Mouse (Mus musculus) gastrocnemius, adult 8-10 months (tissue): ENCODE results near the gene Zbtb42. TPM values are rescaled to one million over a fixed set of nuclear protein-coding genes. Genes with fewer than 3 reads are reported as not detected.

Experiments
- DNase-seq, 2 experiments: peaks; one replicate each; pipeline ENCODE4 v3.0.0; 2022; ENCODE audit warnings: low spot score in 2 of 2
- total RNA-seq, 4 experiments: library from RNA; stranded (reverse); gene quantifications; 2 replicates each; pipeline ENCODE4 v1.2.4; 2022

Zbtb42 gene
- total RNA-seq = under 1 TPM; 0.48 to 0.90 (median 0.58) TPM

GRCm38 (mm10) chr12:112678555-112679026, at the start of gene Zbtb42:
Zbtb42 (plus strand) TSS chr12:112678828.
- DNase-seq = peak in 1 of 2 experiments; percentile 49

- peak; percentile 77 to 85 for DNase-seq
These were observed 49.5 kb upstream of the Zbtb42 start for GRCm38 (mm10) chr12:112628928-112629721.

DNA sequence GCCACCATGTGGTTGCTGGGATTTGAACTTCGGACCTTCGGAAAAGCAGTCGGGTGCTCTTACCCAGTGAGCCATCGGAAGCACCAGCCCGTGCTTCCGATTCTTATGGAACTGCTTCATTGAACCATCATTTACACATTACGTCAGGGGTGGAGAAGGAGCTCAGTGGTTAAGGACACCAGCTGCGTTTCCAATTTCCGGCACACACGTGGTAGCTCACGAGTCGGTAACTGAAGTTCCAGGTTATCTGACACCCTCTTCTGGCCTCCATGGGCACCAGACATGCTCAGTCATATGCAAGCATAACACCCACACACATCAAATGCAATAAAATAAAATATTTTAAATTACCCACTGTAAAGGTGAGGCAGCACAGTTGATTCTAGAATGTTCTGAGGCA, 48.6 kb upstream of the Zbtb42 start:
- peak; percentile 38 to 64 for DNase-seq

GRCm38 (mm10) chr12:112630796-112631195, 47.8 kb upstream of the Zbtb42 start:
- DNase-seq = no peak

DNA sequence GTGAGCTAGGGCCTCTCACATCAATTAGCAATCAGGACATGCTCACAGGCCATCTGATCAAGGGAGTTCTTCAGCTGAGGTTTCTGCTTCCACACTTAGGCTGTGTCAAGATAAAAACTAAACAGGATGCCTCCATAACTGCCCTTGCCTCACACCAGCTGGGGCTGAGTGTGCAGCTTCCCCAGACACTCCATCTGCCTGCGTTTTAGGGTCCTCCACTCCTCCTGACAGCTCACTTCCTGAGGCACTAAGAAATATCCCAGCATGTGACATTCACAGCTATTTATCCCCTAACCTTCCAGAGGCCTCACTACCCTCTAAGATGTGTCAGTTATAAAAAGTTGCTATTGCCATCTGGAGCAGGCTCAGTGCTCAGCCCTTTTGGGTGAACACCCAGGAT, 47.2 kb upstream of the Zbtb42 start:
- DNase-seq = no peak

DNA sequence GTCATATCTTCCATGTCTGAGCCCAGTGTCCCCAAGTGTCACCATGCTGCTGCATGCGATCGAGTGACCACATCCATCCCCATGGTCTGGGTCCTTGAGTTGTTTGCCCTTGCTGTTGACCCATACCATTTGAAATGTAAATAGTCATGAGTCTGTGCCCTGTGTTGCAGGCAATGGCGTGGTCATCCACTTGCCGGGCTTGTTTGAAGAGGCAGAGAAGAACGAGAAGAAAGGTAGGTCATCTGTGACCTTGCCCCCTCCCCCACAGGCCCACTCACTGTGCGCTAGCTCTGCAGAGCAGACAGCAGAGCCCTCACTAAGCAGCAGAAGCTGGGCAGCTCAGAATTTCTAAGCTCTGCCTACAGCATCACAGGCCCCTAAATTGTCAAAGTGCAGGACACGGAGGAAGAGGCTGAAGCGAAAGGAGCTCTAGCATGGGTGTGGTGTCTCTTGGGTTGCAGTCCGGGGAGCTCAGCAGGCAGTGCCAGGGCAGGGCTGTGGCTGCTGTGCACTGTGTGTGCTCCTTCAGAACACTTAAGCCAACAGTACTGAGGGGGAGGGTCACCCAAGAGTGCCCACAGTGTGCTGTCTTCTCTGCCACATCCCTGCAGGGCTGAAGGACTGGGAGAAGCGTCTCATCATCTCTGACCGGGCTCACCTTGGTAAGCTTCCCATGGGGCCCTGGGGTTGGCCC, 46.4 kb upstream of the Zbtb42 start:
- no peak for DNase-seq

- no peak for DNase-seq
These were observed 45.7 kb upstream of the Zbtb42 start for GRCm38 (mm10) chr12:112632907-112633306.

DNA sequence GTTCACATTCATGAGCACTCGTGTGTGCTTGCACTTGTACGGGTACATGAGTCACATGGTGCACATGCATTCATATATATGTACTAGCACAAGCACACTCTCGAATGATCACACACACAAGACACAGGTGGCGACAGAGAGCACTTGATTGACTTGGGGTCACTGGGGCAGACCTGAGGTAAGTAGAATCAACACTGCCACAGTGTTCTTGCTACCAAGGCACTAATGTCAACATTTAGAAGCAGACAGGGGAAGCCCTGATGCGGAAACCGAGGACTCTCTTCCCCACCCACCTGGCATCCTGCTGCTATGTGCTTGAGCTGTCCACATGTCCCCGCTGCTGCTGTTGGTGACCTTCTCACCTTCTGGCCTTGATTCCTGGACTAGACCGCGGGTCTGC, 44.9 kb upstream of the Zbtb42 start:
- no peak for DNase-seq

DNA sequence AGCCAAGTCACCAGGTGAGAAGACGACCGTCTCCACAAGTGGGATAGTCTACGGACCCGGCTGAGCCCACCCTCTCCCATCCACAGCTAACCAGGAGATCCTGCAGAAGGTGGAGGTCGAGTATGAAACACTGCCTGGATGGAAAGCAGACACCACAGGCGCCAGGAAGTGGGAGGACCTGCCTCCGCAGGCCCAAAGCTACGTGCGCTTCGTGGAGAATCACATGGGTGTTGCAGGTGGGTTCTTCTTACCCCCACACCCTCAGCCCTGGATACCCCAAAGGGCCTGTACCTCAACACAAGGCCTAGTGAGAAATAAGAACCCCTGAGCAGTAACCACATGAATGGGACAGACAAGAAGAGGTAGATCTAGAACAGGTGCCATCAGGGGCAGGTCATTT, 39.1 kb upstream of the Zbtb42 start:
- no peak for DNase-seq

DNA sequence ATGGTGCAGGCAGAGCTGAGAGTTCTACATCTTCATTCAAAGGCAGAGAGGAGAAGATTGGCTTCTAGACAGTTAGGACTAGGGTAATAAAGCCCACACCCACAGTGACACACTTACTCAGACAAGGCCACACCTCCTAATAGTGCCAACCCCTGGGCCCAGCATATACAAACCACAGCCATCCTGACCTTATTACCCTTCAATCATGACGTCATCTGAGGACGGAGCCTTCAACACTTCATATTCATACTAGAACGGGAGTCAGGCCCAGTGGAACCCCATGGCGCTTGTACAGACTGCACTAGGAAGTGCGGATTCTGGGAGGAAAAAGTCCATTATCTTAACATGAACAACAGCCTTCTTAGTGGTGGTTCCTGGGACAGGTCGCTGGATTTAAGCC, 35.5 kb upstream of the Zbtb42 start:
- no peak for DNase-seq

DNA sequence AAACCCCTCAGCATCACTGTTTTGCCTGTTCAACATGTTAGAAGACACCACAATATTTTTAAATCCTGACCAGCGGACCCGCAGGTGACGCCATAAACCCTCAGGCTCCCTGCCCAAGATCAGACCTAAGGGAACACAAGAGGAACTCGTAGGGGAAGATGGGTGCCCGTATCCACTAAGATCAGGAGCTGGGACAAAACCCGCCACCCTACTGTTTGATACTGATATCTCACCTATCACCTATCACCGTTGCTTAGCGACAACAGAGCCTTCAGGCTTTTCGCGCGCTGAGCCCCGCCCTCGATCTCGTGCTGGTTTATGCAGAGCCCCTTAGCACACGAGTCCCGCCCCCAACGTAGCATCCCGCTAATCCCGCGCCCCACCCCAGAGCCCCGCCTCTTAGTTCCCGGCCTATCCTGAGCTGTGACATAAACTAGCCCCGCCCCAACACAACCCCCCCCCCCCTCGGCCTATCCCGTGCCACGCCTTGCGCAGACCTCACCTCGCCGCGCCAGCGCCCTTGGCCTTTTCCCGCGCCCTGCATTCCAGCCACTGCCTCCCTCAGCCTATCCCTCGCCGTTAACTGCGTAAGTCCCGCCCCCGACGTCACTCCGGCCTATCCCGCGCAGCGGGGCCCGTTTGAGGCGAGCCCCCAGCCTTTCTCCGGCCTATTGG, 34.3 kb upstream of the Zbtb42 start, which contains the start of gene Siva1:
TSS of gene Siva1 (plus strand) at position 500 of the 675 bp plus-strand sequence.
- peak; percentile 96 to 99 for DNase-seq

GRCm38 (mm10) chr12:112644855-112645506, 33.6 kb upstream of the Zbtb42 start:
- no peak for DNase-seq

DNA sequence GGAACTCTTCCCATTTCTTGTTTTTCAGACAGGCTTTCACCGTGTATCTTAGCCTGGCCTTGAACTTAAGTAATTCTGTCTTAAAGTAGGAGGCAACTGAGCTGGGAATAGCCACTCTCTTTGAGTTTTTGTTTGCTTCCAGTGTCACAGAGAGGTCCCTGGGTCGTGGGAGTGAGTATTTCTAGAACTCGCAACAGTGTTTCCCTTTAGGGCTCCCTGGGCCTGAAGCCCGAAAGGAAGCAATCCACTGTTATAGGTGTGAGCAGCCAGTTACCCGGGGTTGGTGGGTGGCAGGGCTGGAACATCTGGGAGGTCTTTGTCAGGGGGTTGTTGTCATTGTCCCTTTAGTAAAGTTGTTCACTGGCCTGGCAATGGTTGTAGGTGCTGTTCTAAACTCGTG, 32.5 kb upstream of the Zbtb42 start:
- no peak for DNase-seq

DNA sequence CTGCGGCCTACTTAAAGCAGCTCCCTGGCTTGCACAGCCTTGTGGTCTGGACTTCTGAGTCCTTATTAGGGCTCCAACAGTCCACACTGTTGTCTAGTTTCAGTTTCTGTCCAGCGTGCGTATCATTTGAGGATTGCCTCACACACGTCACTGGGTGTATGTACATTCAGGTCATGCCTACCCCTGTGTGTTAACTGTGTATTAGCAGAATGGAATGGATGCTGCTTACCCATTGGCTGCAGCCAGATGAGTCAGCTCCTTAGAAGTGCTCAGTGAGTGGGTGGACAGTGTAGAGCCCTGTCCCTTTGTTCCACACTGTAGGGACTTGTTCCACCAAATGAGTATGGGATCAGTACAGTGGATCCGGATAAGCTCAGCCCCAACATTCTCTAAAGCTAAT, 30.5 kb upstream of the Zbtb42 start:
- DNase-seq = no peak

- no peak for DNase-seq
These were observed 26.7 kb upstream of the Zbtb42 start for GRCm38 (mm10) chr12:112651778-112652439.

DNA sequence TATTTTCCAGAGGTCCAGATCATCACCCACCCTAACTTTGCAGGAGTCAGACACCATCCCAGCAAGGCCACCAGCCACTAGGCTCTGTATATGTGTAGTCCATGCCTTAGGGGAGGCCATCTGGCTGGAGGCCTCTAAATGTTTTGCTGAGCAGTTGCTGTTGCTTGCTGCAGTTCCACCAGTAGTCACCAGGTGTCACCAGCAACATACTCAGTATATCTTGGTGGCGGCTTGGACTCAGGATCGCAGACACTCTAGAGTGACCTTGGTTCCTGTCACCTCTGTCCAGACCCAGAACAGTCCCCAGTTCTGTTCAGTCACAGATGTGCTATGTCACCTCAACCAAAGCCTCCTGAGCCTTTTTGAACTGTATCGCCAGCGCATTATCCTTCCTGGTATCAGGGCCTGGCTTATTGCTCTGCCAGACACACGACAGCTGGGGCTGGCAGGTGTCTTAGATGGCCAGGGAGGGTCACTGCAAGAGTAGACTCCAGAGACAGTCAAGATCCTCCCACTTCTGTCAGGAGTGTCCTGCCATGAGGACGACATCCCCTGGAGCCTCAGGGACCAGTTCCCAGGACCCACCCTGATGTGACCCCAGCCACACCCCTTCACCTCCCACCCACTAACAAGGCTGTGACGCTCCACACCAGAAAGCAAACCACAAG, 25.3 kb upstream of the Zbtb42 start:
- peak; percentile 81 for DNase-seq

GRCm38 (mm10) chr12:112654076-112654475, 24.6 kb upstream of the Zbtb42 start:
- DNase-seq = no peak

- no peak for DNase-seq
These were observed 20.0 kb upstream of the Zbtb42 start for GRCm38 (mm10) chr12:112658619-112659018.

DNA sequence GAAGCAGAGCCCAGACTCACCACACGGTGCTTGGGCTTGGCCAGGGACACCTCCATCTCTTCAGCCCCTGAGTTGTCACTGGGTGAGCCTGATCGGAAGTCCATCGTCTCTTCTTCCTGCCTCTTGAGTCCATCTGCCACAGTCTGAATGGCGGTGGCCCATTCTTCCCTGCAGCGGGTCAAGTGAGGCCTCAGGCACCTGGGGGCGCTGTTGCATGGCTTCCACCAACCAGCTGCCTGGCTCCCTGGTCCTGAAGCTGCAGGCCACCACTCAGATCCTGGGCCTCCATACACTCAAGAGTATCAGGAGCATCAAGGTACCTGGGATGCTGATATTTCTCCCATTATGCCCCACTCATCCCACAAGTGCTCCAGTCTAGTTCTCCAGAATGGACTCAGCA, 19.5 kb upstream of the Zbtb42 start:
- DNase-seq = peak; percentile 40 to 56

DNA sequence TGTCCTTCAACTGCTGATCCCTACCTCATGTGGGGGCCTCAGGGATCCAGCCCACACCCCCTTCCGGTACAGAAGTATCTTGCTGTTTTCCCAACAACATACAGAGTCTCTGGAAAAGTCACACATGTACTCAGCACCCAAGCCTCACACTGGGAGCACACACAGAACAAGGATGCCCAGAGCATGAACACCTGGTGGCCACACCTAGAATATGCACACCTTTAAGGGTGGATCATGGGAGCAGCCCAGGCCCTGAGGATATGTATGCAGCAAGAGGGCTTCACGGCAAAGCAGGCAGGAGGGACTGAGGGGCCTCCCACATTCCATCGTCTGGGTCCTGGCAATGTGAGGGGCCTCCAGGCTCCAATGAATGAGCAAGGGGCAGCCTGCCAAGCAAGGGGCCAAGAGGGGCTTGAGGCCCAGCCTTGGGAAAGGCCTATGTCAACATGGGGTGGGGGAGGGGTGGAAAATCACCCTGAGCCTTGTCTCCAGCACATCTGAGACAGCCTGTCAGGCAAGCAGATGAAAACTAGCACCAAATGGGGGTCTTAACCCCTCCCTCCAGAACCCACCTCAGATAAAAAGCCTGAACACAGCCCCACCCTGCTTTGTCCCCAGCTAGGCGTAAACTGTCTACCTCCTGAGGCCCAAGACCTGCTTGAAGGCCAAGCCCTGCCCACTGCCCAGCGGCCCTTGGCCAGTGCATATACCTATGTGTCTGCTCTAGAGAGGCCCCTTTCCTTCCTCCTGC, 17.9 kb upstream of the Zbtb42 start:
- no peak for DNase-seq
